Mouse (Mus musculus): ENCODE measurements around the gene Amotl1. TPM values are rescaled to one million over a fixed set of nuclear protein-coding genes. Genes with fewer than 3 reads are reported as not detected.
A peak's percentile ranks its signal among the peaks of the same experiment; 100 is the strongest.

The Amotl1 gene
- polyA plus RNA-seq, 1 experiment = not detected

GRCm38 (mm10) chr9:14498896-14499705 lies 145.8 kb downstream of the Amotl1 start:
- peak overlapping the region; percentile 83 for H3K4me3 ChIP-seq (ENCODE audit: insufficient read depth, low read depth, low read length)
- peaks cover 2% of the 10 kb centered on the region; the same call in 1 of the 2 replicates for H3K4me1 ChIP-seq (ENCODE audit: control insufficient read depth, insufficient read depth, low read length)
- TF ChIP-seq CTCF (IDR thresholded peaks at IDR 0.05; ENCODE audit: insufficient read depth, low read depth, low read length) (no peak), POLR2A (IDR thresholded peaks at IDR 0.05; ENCODE audit: insufficient read depth, low read depth, low read length) (no peak)
- no peak overlapping the region for H3K27ac ChIP-seq (ENCODE audit: insufficient read depth, low read depth, low read length)
- 76% methylated on average over 4 of the region's 4 CpGs for WGBS

Other genes with a start within 250 kb of the Amotl1 start
- gene Kdm4d, start 144.6 kb downstream of the Amotl1 start, polyA plus RNA-seq (2012; ENCODE audit: insufficient read depth, insufficient read length, low replicate concordance, missing spikeins) = not detected in 2 replicates
- gene Cwc15, start 144.4 kb downstream of the Amotl1 start, polyA plus RNA-seq (2012; ENCODE audit: insufficient read depth, insufficient read length, low replicate concordance, missing spikeins) = not detected in 2 replicates
- not detected in 2 replicates for gene Piwil4, start 95.7 kb upstream of the Amotl1 start, polyA plus RNA-seq (2012; ENCODE audit: insufficient read depth, insufficient read length, low replicate concordance, missing spikeins)
- gene Fut4, start 107.3 kb upstream of the Amotl1 start, polyA plus RNA-seq (2012; ENCODE audit: insufficient read depth, insufficient read length, low replicate concordance, missing spikeins) = not detected in 2 replicates
- not detected in 2 replicates for gene 1700012B09Rik, start 126.0 kb upstream of the Amotl1 start, polyA plus RNA-seq (2012; ENCODE audit: insufficient read depth, insufficient read length, low replicate concordance, missing spikeins)
- gene Mre11a, start 139.6 kb upstream of the Amotl1 start, polyA plus RNA-seq (2012; ENCODE audit: insufficient read depth, insufficient read length, low replicate concordance, missing spikeins) = not detected in 2 replicates
- not detected in 2 replicates for gene Ankrd49, start 139.8 kb upstream of the Amotl1 start, polyA plus RNA-seq (2012; ENCODE audit: insufficient read depth, insufficient read length, low replicate concordance, missing spikeins)
- not detected in 2 replicates for gene Gpr83, start 215.2 kb upstream of the Amotl1 start, polyA plus RNA-seq (2012; ENCODE audit: insufficient read depth, insufficient read length, low replicate concordance, missing spikeins)